Mouse (Mus musculus): ENCODE data around the gene Spns2. TPM values are rescaled to one million over a fixed set of nuclear protein-coding genes. Genes with fewer than 3 reads are reported as not detected.

Spns2 gene
- total RNA-seq, 1 experiment from 2014 or later = 6.9 TPM

GRCm38 (mm10) chr11:72471381-72471780, 18.3 kb downstream of the Spns2 start:
- no peak for DNase-seq

GRCm38 (mm10) chr11:72470004-72470403, 19.7 kb downstream of the Spns2 start:
- DNase-seq = no peak

GRCm38 (mm10) chr11:72469217-72469616, 20.5 kb downstream of the Spns2 start:
- peak; percentile 84 for DNase-seq

GRCm38 (mm10) chr11:72468525-72468924, 21.2 kb downstream of the Spns2 start:
- no peak for DNase-seq

GRCm38 (mm10) chr11:72466694-72467507, 22.8 kb downstream of the Spns2 start:
- DNase-seq = no peak

GRCm38 (mm10) chr11:72465978-72466693, 23.6 kb downstream of the Spns2 start:
- no peak for DNase-seq

GRCm38 (mm10) chr11:72464821-72465220, 24.9 kb downstream of the Spns2 start:
- DNase-seq = no peak

GRCm38 (mm10) chr11:72461500-72461981, 28.2 kb downstream of the Spns2 start:
- DNase-seq = no peak

GRCm38 (mm10) chr11:72458502-72458901, 31.2 kb downstream of the Spns2 start:
- no peak for DNase-seq

- DNase-seq = peak; percentile 50
Measured at GRCm38 (mm10) chr11:72457995-72458496, 31.7 kb downstream of the Spns2 start.

GRCm38 (mm10) chr11:72455694-72456093, 34.0 kb downstream of the Spns2 start:
- DNase-seq = no peak

GRCm38 (mm10) chr11:72453105-72453953, 36.4 kb downstream of the Spns2 start:
- no peak for DNase-seq

GRCm38 (mm10) chr11:72452140-72452665, 37.5 kb downstream of the Spns2 start:
- no peak for DNase-seq

GRCm38 (mm10) chr11:72447475-72447874, 42.2 kb downstream of the Spns2 start:
- DNase-seq = peak; percentile 3

GRCm38 (mm10) chr11:72446311-72447105, 43.2 kb downstream of the Spns2 start:
- DNase-seq = peak; percentile 78

- peak; percentile 99 for DNase-seq
Measured at GRCm38 (mm10) chr11:72440965-72441664, 48.6 kb downstream of the Spns2 start, which contains the start of gene Mybbp1a. TSS of gene Mybbp1a (plus strand) at chr11:72441355.

GRCm38 (mm10) chr11:72440597-72440964, 49.1 kb downstream of the Spns2 start:
- peak; percentile 5 for DNase-seq

- peak; percentile 5 for DNase-seq
Measured at GRCm38 (mm10) chr11:72438411-72438810, 51.3 kb downstream of the Spns2 start.

- peak; percentile 75 for DNase-seq
Measured at GRCm38 (mm10) chr11:72436756-72437650, 52.7 kb downstream of the Spns2 start.

Data from adrenal gland, postnatal 14 days (tissue).